Mouse (Mus musculus) C2C12 (cell line): ENCODE data around the gene Dynlrb2. TPM values are rescaled to one million over a fixed set of nuclear protein-coding genes. Genes with fewer than 3 reads are reported as not detected.

Experiments used
- H3K27me3 ChIP-seq: one replicate; pipeline ENCODE4 v1.6.1; 2011; ENCODE audit not compliant: control insufficient read depth, insufficient read depth, insufficient read length
- H3K36me3 ChIP-seq: one replicate; pipeline ENCODE4 v1.6.1; 2011; ENCODE audit not compliant: control insufficient read depth, insufficient read depth
- H3K4me3 ChIP-seq: one replicate; pipeline ENCODE4 v1.5.1; 2011; ENCODE audit warnings: mild to moderate bottlenecking, control low read depth; ENCODE audit not compliant: poor library complexity, insufficient read depth, severe bottlenecking
- H3K79me2 ChIP-seq: one replicate; pipeline ENCODE4 v1.6.1; 2011; ENCODE audit not compliant: control insufficient read depth, insufficient read depth
- H3K79me3 ChIP-seq: one replicate; pipeline ENCODE4 v1.6.1; 2011; ENCODE audit warnings: low read depth, control low read depth
- H3ac ChIP-seq: one replicate; pipeline ENCODE3; 2011; ENCODE audit warnings: low read depth; ENCODE audit not compliant: control insufficient read depth, insufficient read length
- CEBPB ChIP-seq: IDR thresholded peaks from one replicate; pipeline ENCODE4 v1.6.1; 2011; ENCODE audit warnings: low read depth, mild to moderate bottlenecking, control low read depth, moderate library complexity
- CTCF ChIP-seq: IDR thresholded peaks from one replicate; pipeline ENCODE4 v1.5.1; 2011; ENCODE audit not compliant: control insufficient read depth, insufficient read depth, insufficient read length
- FOSL1 ChIP-seq: IDR thresholded peaks from one replicate; pipeline ENCODE4 v1.8.0; 2011; ENCODE audit warnings: mild to moderate bottlenecking, low read length; ENCODE audit not compliant: poor library complexity, insufficient read depth, severe bottlenecking
- MAX ChIP-seq: IDR thresholded peaks from one replicate; pipeline ENCODE4 v1.6.1; 2011; ENCODE audit warnings: mild to moderate bottlenecking, control low read depth
- MYOD1 ChIP-seq: IDR thresholded peaks from one replicate; pipeline ENCODE4 v1.6.1; 2011; ENCODE audit warnings: low read depth; ENCODE audit not compliant: control insufficient read depth, insufficient read length
- MYOG ChIP-seq: IDR thresholded peaks from one replicate; pipeline ENCODE4 v1.6.1; 2011; ENCODE audit not compliant: control insufficient read depth, insufficient read length; ENCODE audit errors: extremely low read depth
- USF1 ChIP-seq: IDR thresholded peaks from one replicate; pipeline ENCODE4 v1.6.1; 2011; ENCODE audit warnings: low read depth, mild to moderate bottlenecking, control low read depth, moderate library complexity
- long read RNA-seq, 2 experiments: library from polyadenylated mRNA; unstranded; transcript quantifications; one replicate each; pipeline ENCODE4 v2.0.0; 2019 to 2020
- polyA plus RNA-seq: library from polyadenylated mRNA; unstranded; fragments of >200 nt; fragmentation: generic; extraction: Trizol; gene quantifications from one replicate; pipeline ENCODE4 v1.2.1, GENCODE M21; 2012; ENCODE audit warnings: missing spikeins

The Dynlrb2 gene
- polyA plus RNA-seq = not detected
- long read RNA-seq, experiment 1 = 0 reads
- long read RNA-seq, experiment 2 = 0 reads

- H3K79me2 ChIP-seq = no peaks in the 10 kb centered on the region
- H3ac ChIP-seq = no peak within 1 kb of the TSS
- H3K4me3 ChIP-seq = no peak within 1 kb of the TSS
- no peaks in the 10 kb centered on the region for H3K79me3 ChIP-seq
- H3K36me3 ChIP-seq = no peaks in the 10 kb centered on the region
- H3K27me3 ChIP-seq = no peaks in the 10 kb centered on the region
- TF ChIP-seq CEBPB = no peak
- TF ChIP-seq FOSL1 = no peak
- no peak for TF ChIP-seq CTCF
- TF ChIP-seq MYOD1 = no peak
- TF ChIP-seq MYOG = no peak
- TF ChIP-seq USF1 = no peak
- no peak for TF ChIP-seq MAX
These were observed at the start of gene Dynlrb2 for GRCm38 (mm10) chr8:116504477-116505120. Dynlrb2 (plus strand) TSS chr8:116504974.

GRCm38 (mm10) chr8:116458569-116458968 is 46.2 kb upstream of the Dynlrb2 start:
- Histone ChIP-seq H3K36me3 (no peaks in the 10 kb centered on the region), H3K79me2 (no peaks in the 10 kb centered on the region), H3K79me3 (no peaks in the 10 kb centered on the region), H3ac (no peak overlapping the region), H3K4me3 (no peak overlapping the region), H3K27me3 (no peaks in the 10 kb centered on the region)
- TF ChIP-seq CTCF = no peak
- TF ChIP-seq MAX = no peak
- no peak for TF ChIP-seq FOSL1
- TF ChIP-seq CEBPB = no peak
- TF ChIP-seq MYOG = no peak
- TF ChIP-seq USF1 = no peak
- no peak for TF ChIP-seq MYOD1

DNA sequence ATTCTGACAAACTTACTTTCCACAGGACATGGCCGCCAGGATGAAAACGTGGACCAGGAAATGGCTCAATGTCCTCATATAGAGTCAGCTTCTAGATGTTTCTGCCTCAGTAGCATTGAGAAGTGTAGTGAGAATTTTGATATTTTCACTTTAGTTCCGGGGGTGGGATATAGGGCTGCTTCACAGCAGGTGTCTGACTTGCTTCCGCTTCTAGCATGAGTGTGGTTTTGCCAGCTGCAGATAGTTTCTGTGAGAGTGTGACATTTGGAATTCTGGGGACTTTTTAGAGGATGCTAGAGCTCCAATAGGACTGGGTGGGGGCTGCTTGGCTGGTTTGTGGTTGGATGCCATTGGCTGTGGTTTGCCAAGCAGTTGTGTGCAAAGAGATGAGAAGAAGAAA is 43.3 kb upstream of the Dynlrb2 start:
- Histone ChIP-seq H3K79me2 (no peaks in the 10 kb centered on the region), H3K79me3 (no peaks in the 10 kb centered on the region), H3K4me3 (no peak overlapping the region), H3ac (no peak overlapping the region), H3K36me3 (no peaks in the 10 kb centered on the region), H3K27me3 (no peaks in the 10 kb centered on the region)
- TF ChIP-seq MAX (no peak), CTCF (no peak), CEBPB (no peak), FOSL1 (no peak), MYOG (no peak)

GRCm38 (mm10) chr8:116466586-116466985 is 38.2 kb upstream of the Dynlrb2 start:
- Histone ChIP-seq H3K36me3 (no peaks in the 10 kb centered on the region), H3K79me3 (no peaks in the 10 kb centered on the region), H3K4me3 (no peak overlapping the region), H3K27me3 (no peaks in the 10 kb centered on the region), H3K79me2 (no peaks in the 10 kb centered on the region), H3ac (no peak overlapping the region)
- TF ChIP-seq CTCF (no peak), MAX (no peak), FOSL1 (no peak), MYOD1 (no peak), MYOG (no peak), CEBPB (no peak), USF1 (no peak)

DNA sequence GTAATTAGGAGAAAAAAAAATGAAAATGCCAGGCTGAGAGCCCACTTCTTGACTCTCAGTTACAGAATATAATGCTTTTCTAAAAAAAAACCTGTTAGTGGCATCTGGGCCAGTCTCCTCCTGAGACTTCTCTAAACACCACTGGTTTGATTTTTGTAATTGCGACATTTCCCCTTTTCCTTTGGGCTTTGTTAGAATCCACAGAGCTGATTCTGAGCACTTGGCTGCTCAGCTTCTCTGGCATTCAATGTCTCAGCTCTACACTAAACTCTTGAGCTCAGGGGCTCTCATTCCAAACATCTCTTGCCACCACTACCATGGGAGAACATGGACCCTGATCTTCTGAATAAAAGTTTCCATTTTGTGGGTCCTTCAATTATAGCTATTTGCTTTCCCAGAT is 37.7 kb upstream of the Dynlrb2 start:
- H3K4me3 ChIP-seq = no peak overlapping the region

GRCm38 (mm10) chr8:116477941-116478340 is 26.8 kb upstream of the Dynlrb2 start:
- no peaks in the 10 kb centered on the region for H3K79me2 ChIP-seq
- H3K27me3 ChIP-seq = no peaks in the 10 kb centered on the region
- no peak for TF ChIP-seq USF1

More for the DNA sequence above, 37.7 kb upstream of the Dynlrb2 start:
- Histone ChIP-seq H3K79me2 (no peaks in the 10 kb centered on the region), H3K36me3 (no peaks in the 10 kb centered on the region), H3K27me3 (no peaks in the 10 kb centered on the region), H3K79me3 (no peaks in the 10 kb centered on the region), H3ac (no peak overlapping the region)
- TF ChIP-seq FOSL1 (no peak), CEBPB (no peak), USF1 (no peak), MAX (no peak), CTCF (no peak), MYOD1 (no peak), MYOG (no peak)

More at GRCm38 (mm10) chr8:116477941-116478340, 26.8 kb upstream of the Dynlrb2 start:
- Histone ChIP-seq H3K79me3 (no peaks in the 10 kb centered on the region), H3K36me3 (no peaks in the 10 kb centered on the region), H3ac (no peak overlapping the region), H3K4me3 (no peak overlapping the region)
